Mouse (Mus musculus) thymus, postnatal 0 days (tissue): ENCODE data around the gene Spats2. TPM values are rescaled to one million over a fixed set of nuclear protein-coding genes. Genes with fewer than 3 reads are reported as not detected.

ENCODE experiments used
- DNase-seq: peaks from one replicate; pipeline ENCODE4 v3.0.0-alpha.2; 2015; ENCODE audit warnings: low spot score
- polyA plus RNA-seq: library from polyadenylated mRNA; unstranded; fragments of >200 nt; fragmentation: Nextera tagmentation; extraction: Ambion mirVana; gene quantifications from 2 replicates; pipeline ENCODE4 v1.2.1, GENCODE M21; 2015

The Spats2 gene
- polyA plus RNA-seq, 1 experiment from 2014 or later: 30.2 TPM

- DNase-seq: no peak
Observed at GRCm38 (mm10) chr15:99097840-99098492, 27.8 kb upstream of the Spats2 start.

GRCm38 (mm10) chr15:99098493-99098861 lies 27.2 kb upstream of the Spats2 start:
- no peak for DNase-seq

- DNase-seq: peak; percentile 57
Observed at GRCm38 (mm10) chr15:99099139-99099556, 26.6 kb upstream of the Spats2 start.

GRCm38 (mm10) chr15:99099984-99100383 lies 25.7 kb upstream of the Spats2 start:
- no peak for DNase-seq

GRCm38 (mm10) chr15:99105238-99105637 lies 20.5 kb upstream of the Spats2 start:
- no peak for DNase-seq

GRCm38 (mm10) chr15:99107866-99108265 lies 17.9 kb upstream of the Spats2 start:
- peak; percentile 17 for DNase-seq

GRCm38 (mm10) chr15:99111139-99111538 lies 14.6 kb upstream of the Spats2 start:
- DNase-seq: no peak

- no peak for DNase-seq
Observed at GRCm38 (mm10) chr15:99111809-99112208, 13.9 kb upstream of the Spats2 start.

GRCm38 (mm10) chr15:99112843-99113395 lies 12.8 kb upstream of the Spats2 start:
- DNase-seq: no peak

GRCm38 (mm10) chr15:99113396-99113975 lies 12.2 kb upstream of the Spats2 start:
- DNase-seq: peak; percentile 48

- no peak for DNase-seq
Observed at GRCm38 (mm10) chr15:99114312-99115064, 11.2 kb upstream of the Spats2 start.

- DNase-seq: no peak
Observed at GRCm38 (mm10) chr15:99115065-99115423, 10.7 kb upstream of the Spats2 start.

GRCm38 (mm10) chr15:99116539-99116938 lies 9.2 kb upstream of the Spats2 start:
- DNase-seq: no peak

GRCm38 (mm10) chr15:99120814-99121213 lies 4.9 kb upstream of the Spats2 start:
- DNase-seq: no peak

- DNase-seq: no peak
Observed at GRCm38 (mm10) chr15:99122642-99123041, 3.1 kb upstream of the Spats2 start.

- DNase-seq: peak; percentile 80
Observed at GRCm38 (mm10) chr15:99126081-99126815, 532 bp downstream of the Spats2 start.

- DNase-seq: peak; percentile 11
Observed at GRCm38 (mm10) chr15:99126816-99127365, 1.2 kb downstream of the Spats2 start.

GRCm38 (mm10) chr15:99127851-99128522 lies 2.3 kb downstream of the Spats2 start:
- no peak for DNase-seq

- peak; percentile 17 for DNase-seq
Observed at GRCm38 (mm10) chr15:99129441-99129840, 3.7 kb downstream of the Spats2 start.
